Mouse (Mus musculus) lung, postnatal 10 days (tissue): Measurements from ENCODE around the gene Creg2.
"Not testable (repeated sequence)": the region's sequence is repeated elsewhere in the genome, so short reads cannot be mapped to it uniquely, and the experiment has no call there.

Source experiments
- DNase-seq: peaks from one replicate; pipeline ENCODE4 v3.0.0; 2021

Creg2 gene

DNA sequence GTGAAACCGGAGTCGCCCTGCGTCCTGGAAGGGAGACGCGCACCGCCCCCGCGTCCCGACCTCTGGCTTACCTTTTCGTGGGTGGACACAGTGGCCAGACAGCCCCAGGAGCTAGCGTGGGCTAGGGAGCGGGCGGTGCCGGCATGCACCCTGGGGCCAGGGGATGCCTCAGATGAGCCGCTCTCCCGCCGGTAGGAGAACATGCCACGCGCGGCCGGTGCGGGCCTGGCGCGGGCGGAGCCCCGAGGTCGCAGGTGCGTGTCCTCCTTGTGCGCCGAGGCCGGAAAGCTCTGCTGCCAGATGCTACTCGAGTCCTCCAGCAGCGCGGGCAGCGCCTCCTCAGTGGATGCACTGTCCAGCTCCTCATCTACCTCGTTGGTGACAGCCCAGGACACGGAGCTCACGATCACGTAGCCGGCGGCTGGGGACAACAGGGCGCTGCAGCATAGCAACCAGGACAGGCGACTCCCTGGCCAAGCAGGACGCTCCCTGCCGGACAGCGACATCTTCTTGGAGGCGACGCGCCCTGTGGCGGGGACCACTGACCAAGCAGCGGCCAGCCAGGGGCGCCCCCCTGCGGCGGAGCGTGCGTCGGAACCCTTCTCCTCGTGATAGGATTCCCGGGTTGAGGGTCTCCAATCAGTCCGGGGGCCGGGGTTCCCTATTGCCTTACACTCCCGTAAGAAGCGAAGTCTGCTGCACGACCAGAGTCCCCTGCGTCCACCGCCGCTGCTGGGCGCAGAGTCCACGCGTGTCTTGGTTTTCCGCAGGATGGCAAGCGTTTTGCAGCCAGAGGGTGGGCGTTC, 636 bp downstream of the Creg2 start:
- DNase-seq, result peak; percentile 69

DNA sequence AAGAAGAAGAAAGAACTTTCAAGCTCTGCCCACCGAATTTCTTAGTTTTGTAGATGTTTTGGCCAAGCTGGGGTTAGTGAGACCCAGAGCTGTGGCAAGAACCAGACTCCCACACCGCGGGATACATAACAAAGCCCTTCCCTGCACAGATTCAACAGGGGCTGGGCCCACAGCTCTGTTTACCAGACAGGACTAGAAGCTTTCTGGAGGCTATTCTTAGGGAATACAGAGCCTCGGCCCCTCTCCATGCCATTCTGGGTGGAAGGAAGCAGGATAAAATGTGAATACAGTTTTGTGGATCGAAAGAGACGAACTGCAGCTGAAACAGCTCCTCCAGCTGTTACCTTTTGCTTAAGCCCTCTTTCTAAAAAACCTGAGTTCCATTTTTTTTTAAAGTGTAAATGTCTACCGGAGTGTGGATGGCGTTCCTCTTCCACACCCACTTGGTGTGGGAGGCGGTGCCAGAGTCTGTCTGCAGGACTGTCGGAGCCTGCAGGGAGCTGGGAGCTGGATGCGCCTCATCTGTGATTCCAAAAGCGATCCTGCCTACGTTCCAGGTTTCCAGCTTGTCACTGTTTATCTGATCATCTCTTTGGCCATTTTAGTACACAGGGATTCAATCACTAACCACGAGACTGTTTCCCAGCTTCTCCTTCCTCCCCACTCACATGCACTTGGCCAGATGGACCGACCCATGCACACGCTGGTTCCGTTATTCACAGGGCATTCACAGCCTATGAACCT, 1.4 kb downstream of the Creg2 start:
- DNase-seq, result no peak

DNA sequence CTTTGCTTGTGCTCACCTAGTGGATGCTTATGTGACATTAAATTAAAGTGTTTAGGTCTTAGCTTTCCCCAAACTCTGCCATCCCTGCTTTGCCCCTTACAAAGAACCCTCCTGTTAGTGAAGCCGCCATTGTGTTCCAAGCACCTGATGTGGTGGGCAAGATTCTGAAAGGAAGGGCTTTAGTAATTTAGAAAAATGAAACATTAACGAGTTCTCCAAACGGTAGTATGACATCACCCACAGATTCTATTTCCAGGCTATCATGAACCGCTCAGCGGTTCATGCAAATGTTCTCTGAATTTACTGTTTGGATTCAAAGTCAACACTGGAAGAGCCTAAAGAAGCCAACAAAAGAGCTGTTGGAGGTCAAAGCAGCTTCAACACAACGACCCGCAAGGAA, 2.7 kb downstream of the Creg2 start:
- no peak for DNase-seq

DNA sequence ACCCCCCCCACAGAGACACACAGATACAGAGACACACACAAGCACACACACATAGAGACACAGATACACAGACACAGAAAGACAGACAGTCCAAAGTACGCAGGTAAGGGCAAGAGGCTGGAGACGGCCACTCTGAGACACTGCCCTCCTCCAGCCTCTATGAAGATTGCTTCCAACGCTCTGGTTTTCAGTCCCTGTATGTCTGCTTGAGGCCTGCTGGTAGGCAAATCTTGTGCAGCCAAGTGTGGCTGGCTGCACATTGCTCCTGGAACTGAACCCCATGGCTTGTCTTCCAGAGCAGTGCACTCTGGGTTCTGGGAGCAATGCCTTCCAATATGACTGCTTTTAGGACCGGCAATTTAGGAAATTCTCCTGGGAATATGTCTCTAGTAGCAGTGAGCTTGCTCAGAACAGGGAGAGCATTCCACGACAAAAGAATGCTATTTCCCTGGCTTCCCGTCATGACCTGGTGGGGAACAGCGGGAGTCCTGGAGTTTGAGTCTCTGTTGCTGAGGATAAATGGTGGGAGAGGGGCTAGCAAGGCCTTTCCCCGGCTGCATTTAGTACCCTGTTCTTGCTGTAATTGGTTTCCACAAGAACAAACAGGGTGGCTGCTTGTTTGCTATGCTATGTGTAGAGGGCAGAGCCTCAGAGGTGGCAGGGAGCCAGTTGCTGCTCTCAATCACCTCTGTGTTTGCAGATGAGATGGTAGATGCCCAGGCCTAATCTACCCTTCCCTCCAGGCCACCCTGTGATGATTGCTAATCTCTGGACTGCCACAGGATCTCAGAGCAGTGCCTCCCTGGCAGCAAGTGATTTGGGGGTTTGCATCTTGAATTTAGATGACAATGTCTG, 5.1 kb downstream of the Creg2 start:
- no peak for DNase-seq

DNA sequence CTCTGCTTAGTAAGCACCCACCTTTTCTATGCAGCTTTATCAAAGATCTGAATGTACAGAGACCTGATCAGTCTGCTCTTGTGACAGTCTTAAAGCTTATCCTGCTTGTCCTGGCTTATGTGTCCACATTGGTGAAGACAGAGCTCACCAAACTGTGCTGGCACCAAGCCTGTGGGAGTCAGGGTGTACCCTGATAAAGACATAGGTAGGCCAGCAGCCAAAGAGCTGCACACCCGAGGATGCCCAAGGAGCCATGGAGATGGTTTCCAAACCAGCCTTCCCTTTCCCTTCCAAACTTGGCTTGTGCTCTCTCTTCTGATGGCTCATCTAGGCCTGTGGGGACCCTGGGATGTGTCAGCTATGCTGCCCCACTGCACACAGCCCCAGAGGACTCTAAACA, 6.9 kb downstream of the Creg2 start:
- DNase-seq, result no peak

DNA sequence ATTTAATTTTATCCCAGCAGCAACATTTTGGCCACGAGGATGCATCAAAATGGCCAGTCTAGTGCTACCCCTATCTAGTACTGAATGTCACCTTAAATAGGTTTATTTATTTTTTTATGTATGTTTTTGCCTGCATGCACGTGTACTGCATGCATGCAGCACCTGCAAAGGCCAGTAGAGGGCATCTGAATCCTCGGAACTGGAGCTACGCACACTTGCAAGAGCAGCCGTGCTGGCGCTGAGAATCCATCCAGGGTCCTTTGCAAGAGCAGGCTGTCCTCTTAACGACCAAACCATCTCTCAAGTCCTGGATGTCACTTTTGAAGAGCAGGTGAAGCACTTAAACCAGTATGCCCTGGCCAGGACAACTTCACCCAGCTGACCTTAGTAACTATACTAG, 9.6 kb downstream of the Creg2 start:
- no peak for DNase-seq

DNA sequence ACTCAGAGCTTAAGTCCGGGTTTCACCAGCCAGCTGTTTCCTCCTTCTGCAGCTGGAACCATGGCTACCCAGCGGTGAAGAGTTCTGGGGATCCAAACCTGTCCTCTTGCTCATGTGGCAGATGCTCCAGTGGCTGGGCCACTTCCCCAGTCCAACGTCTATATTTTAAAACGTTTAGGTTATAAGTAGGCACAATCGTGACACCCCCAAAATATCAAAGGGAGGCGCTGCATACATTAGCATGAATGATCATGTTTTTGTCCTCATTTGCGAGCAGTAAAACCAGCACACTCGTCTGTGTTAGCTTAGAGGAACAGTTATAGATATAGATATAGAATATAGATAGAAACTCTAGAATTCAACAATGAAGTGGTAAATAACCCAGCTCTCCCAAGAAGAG, 14.1 kb downstream of the Creg2 start:
- no peak for DNase-seq

DNA sequence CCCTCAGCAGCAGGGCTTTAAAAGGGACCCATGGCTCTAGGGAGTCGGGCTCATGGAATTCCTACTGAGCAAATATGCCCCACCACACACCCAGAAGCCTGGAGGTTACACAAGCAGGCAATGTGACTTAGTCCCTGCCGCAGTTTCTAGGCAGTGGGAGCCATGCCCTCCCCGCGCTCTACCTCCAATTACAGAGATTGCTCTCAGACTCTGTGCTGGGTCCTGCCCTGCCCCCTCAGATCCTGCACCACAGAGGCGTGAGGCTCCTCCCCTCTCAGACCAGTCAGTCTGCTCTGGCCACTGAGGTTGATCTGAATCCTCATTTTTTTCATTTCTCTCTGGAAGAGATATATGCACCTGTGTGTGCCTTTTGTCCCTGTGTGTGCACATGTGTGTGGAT, 14.6 kb downstream of the Creg2 start:
- DNase-seq, result peak; percentile 5

DNA sequence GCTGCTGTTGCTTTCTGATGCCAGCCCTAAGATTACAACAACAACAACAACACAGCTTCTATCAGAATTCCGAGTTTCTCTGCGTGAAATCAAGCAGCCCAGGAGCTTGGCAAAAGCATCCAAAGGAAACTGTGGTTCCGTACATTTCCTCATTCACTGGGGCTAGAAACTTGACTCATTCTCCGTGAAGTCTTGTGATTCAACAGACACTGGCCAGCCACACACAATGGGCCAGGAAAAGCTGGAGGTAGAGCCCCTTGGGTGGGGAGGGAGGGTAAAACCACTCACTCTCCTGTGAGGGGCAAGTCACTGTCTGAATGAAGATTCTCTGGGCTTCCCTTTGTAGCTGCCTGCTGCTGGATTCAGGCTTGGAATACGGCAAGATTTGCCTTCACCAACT, 15.1 kb downstream of the Creg2 start:
- no peak for DNase-seq

DNA sequence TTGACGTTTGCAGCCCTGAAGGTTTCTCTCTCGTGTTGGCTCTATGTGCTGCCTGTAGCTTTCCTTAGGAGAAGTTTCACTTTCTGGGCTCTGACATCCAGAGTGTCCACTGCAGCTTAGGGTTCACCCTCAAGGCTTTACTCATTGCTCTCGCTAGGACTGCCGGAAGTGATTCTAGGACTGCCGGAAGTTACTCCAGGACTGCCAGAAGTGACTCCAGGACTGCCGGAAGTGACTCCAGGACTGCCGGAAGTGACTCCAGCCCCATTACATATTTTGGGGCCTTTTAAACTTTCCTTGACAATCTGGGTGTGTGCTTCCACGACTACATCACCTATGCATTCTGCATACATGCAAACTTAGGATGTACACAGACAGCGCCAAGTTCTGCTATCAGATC, 22.7 kb downstream of the Creg2 start:
- DNase-seq, result no peak

DNA sequence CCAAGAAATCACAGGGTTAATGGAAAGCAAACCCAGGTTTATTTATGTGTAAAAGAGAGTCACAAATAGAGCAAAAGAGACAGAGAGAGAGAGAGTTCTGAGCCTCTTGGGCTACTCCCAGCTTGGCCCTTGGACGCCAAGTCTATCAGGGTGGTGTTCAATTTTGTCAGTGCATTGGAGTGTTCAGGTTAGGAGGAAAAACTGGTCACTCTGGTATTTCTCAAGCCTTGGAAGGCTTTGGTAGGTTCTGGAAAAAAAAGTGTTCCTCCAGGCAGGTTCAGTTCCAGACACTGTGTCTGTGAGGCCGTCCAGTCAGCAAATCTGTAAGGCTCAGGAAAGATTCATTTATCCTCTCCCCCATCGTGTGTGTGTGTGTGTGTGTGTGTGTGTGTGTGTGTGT, 25.8 kb downstream of the Creg2 start:
- no peak for DNase-seq

DNA sequence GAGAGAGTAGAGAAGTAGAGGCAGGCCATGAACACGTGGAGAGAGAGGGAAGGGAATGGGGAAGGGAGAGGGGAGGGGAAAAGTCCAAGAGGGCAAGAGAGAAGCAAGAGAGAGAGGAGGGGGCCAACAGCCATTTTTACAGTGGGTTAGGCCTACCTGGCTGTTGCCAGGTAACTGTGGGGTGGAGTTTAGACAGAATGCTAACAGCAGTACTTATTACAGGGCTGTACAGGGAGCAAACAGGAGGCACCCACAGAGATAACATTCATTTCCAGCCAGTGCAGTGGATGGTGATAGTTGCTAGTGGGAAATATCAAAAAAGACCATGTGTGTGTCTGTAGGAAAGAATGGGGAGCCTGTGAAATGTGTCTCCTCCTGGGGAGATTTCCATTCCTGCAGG, 27.5 kb downstream of the Creg2 start:
- no peak for DNase-seq

DNA sequence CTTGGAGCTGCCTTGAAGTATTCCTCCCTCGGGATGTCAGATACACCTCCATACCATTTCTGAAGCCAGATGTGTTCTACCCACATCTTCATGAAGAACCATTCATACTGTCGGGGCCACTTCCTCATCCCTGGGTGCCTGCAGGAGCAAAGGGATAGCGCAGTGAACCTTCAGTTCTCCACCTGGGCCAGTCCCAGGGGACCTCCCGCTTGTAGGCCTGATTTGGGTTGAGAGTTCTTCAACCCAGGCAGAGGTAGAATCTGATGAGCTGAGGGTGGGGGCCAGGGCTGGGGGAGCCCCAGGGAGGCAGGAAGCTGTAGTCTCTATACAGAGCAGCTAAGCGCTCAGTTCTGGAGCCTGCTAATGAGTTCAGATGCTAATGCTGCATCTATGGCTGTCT, 28.2 kb downstream of the Creg2 start:
- no peak for DNase-seq

DNA sequence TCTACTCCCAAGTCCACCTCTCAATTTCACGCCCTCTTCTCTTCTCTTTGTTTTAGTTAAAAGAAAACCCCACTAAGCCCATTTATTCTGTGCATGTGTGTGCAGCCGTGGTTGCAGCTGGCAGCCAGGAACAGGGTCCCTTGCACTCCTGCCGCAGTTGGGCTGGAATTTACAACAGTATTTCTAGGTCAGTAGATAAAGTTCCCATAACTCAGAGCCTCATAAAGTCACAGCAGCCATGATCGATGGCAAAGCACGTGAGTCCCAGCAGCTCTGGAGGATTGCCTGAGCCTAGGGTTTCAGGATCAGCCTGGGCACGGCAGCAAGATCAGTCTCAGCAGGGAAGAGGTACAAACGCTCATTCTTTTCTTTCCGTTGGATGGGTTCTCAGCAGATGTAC, 32.8 kb downstream of the Creg2 start:
- no peak for DNase-seq

DNA sequence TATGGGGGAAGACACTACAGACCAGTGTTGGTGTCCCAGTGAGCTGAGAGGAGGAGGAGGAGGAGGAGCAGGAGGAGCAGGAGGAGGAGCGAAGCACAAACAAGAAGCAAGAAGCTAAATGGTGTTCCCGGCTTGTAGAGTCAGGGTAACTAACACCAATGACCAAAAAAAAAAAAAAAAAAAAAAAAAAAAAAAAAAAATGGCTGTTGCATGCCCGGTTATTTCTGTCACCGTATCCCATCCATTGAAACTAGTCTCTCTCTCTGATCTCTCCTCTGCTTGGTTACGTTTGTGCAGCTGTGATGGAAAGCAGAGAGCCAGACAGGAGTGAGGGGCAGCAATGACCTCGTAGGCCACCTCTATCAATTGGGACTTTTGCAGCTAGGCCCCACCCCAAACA, 35.7 kb downstream of the Creg2 start:
- DNase-seq, result no peak

DNA sequence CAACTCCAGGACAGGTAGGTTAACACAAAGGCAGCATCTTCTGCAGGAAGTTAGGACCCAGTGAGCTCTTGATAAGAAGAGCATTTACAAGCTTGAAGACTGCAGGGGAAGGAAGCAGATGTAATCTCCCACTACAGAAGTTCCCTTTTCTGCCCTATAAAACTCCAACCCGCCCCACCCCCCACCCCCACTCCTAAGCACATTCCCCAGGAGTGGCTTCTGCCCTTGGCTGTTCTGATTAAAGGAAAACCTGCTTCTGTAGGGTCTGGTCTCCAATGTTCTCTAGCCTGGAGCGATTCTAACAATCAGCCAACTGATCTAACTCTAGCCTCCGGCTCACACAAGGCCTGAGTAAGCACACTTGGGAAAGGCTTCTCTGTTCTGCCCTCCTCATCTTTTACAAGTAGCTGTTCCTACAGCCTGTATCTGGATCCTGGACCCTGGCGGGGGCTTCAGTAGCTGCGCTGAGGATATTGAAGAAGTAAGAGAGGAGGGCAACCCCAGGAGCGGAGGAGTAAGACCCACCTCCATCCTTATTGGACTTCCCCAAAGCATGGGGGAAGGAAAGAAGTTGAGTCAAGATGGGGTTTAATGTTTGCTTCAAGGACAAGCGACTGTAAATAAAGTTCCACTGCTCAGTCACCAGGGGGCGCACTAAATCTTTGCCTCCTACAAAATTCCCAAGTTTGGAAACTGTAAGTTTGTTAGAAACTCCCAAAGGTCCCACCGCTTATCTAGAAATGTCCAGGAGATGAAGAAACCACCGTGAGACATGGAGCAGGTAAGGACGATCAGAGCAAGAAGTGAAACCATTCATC, 36.6 kb downstream of the Creg2 start:
- DNase-seq, result peak; percentile 75

DNA sequence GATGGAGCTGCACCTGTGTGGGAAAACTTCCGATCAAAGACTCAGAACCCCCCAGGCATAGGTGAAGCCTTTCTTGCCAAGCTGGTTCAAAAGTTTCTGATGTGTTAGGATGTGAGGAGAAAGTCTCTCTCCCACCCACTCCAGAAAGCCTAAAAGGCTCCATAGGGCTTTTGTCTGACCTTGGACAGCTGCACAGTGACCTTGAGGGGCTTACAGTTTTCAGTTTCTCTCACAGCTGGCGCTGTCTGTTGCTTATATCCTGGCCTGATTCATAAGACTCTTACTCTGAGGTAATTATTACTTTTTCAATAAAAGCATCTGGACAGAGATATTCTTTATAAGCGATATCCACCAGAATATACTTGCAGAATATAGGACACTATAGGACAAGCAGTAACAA, 38.2 kb downstream of the Creg2 start:
- no peak for DNase-seq

DNA sequence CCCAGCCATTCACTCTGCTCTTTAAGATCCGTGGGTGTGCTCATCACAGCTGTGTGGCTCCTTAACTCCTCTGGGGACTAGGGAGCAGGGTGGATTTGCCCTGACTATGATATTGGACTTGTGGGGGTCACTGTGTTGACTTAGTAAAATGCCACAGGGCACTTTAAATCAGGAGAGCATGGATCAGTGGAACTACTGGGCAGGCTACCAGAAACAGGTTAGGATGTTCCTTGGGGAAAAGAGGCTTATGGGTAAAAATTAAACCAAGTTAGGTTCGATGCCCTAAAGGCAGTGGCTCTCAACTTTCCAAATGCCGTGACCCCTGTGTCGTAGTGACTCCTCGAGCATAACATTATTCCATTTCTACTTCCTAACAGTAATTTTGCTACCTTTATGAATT, 38.8 kb downstream of the Creg2 start:
- no peak for DNase-seq

DNA sequence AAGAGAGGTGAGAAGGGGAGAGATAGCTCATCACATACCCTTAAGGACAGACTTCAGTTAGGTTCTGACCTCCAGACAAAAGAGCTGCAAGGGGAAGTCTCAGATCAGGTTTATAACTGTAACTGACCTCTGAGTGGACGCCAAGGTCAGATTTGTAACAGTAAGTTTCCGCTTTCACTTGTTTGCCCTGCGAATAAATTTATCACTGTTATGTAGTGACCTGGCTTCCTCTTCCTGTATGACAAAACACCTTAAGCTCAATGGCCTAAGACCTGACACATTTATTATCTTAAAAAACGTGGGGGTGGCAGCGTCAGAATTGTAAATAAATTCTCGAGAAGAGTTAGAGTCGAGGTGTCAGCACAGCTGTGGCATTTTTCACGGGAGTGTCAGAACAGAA, 42.7 kb downstream of the Creg2 start:
- no peak for DNase-seq

DNA sequence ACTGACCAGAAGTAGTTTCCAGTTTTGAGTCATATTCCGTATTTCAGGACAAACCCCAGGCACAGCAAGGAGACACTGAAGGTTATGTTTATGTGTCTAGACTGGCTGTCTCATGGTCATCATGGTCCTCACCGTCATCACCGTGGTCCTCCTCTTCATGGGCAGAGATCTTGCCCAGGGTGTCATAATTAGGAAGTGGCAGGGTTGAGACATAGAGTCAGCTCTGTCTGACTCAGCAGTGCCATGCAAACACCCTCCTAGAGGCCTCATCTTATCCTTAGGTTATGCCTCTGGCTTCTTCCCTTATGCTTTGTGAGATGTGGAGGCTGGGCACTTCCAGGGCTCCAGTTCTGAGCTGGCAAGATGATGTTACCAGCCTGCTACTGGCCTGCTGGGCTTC, 48.8 kb downstream of the Creg2 start:
- no peak for DNase-seq

DNA sequence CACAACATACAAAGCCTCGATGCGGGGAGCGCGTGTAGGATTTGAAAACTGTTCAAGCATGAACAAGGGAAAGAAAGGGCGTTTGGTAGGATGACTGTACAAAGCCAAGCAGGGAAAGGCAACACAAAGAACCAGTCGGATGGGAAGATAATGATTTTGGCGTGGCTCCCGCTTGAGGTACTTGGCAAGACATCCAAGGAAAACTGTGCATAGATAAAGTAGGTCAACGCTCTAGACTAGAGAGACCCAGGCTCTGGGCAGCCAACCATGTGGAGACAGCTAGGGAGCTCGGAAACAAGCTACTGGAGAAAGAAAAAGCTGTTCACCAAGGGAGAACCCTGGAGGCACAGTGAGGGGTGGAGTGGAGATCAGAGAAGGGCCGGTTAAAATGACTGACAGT, 52.5 kb downstream of the Creg2 start:
- no peak for DNase-seq

DNA sequence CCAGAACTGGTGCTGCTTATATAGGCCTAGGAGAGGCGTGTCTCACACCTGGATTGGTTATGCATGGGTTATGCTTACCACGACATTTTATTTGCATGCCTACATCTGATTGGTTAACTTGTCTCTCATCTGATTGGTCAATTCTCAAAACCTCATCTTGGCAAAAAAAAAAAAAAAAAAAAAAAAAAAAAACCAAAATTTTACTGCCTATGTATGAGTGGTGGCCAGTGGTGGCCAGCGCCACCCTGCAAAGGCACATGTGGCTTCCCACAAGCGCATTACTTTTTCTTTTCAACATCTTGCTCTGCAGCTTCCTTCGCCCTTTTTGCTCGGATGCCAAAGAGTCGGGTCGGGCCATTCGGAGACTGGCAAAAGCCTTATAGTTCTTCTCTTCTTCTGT, 54.1 kb downstream of the Creg2 start:
- DNase-seq, result not testable (repeated sequence)

DNA sequence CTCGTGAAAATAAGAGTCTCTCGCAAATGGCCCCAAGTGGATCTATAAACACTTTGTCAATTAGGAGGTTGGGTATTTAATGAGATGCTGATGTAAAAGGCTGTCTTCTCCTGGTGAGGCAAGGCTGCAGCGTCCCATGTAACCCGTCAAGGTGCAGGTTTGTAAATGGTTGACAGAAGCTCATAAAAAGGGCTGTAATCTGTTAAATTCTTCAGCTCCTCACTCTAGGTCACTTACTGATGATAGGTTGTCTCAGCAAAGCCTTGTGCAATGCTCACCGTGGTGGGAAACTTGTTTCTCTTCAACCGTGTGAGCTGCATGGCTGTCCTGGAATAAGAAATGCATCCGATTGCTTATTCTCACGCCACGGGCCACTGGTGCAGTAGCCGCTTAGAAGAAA, 57.4 kb downstream of the Creg2 start:
- DNase-seq, result no peak
